Mouse (Mus musculus) MEL (cell line): Measurements from ENCODE around the gene Dcbld1.

Experiments used
- BHLHE40 ChIP-seq: IDR thresholded peaks from 2 replicates; pipeline ENCODE4 v1.6.1; 2012; ENCODE audit warnings: low read depth, mild to moderate bottlenecking, inconsistent platforms, low read length, improper control_type of control experiment, borderline replicate concordance
- CTCF ChIP-seq, 3 experiments: IDR thresholded peaks in 2 of 3; conservative IDR thresholded peaks in 1 of 3; 2 replicates each; pipeline ENCODE4 v1.5.1; 2011 to 2012; ENCODE audit warnings: low read length in 3 of 3, low read depth in 2 of 3, mild to moderate bottlenecking in 2 of 3, improper control_type of control experiment in 1 of 3, inconsistent platforms in 1 of 3, mixed read lengths in 1 of 3, moderate library complexity in 1 of 3; ENCODE audit not compliant: control insufficient read depth in 1 of 3, insufficient read depth in 1 of 3, poor library complexity in 1 of 3, severe bottlenecking in 1 of 3
- EP300 ChIP-seq, 2 experiments: IDR thresholded peaks; 2 replicates each; pipeline ENCODE4 v1.6.1; 2011; ENCODE audit warnings: improper control_type of control experiment in 2 of 2, low read length in 2 of 2, low read depth in 1 of 2, mild to moderate bottlenecking in 1 of 2
- GATA1 ChIP-seq: IDR thresholded peaks from 2 replicates; pipeline ENCODE4 v1.6.1; 2011; ENCODE audit warnings: low read depth, low read length, improper control_type of control experiment
- JUND ChIP-seq: IDR thresholded peaks from 2 replicates; pipeline ENCODE4 v1.6.1; 2011; ENCODE audit warnings: low read depth, mild to moderate bottlenecking, improper control_type of control experiment, low read length
- NRF1 ChIP-seq: IDR thresholded peaks from 2 replicates; pipeline ENCODE4 v1.6.1; 2014; ENCODE audit warnings: low read depth, mild to moderate bottlenecking, inconsistent platforms, low read length, improper control_type of control experiment, moderate library complexity; ENCODE audit not compliant: poor library complexity, insufficient read depth, severe bottlenecking
- POLR2A ChIP-seq, 2 experiments: IDR thresholded peaks; 2 replicates each; pipeline ENCODE4 v1.6.1; 2011 to 2012; ENCODE audit warnings: low read length in 2 of 2, mild to moderate bottlenecking in 2 of 2, control low read depth in 1 of 2, improper control_type of control experiment in 1 of 2, low read depth in 1 of 2, moderate library complexity in 1 of 2; ENCODE audit not compliant: control insufficient read depth in 1 of 2, insufficient read depth in 1 of 2, poor library complexity in 1 of 2
- TAL1 ChIP-seq: IDR thresholded peaks from 2 replicates; pipeline ENCODE4 v1.6.1; 2012; ENCODE audit warnings: mild to moderate bottlenecking, inconsistent platforms, low read length, moderate library complexity, mixed read lengths
- USF1 ChIP-seq: IDR thresholded peaks from 2 replicates; pipeline ENCODE4 v1.6.1; 2014; ENCODE audit warnings: low read depth, mild to moderate bottlenecking, inconsistent platforms, low read length, improper control_type of control experiment, moderate library complexity
- USF2 ChIP-seq, 2 experiments: IDR thresholded peaks; 2 replicates each; pipeline ENCODE4 v1.6.1; 2011 to 2012; ENCODE audit warnings: improper control_type of control experiment in 2 of 2, low read length in 2 of 2, borderline replicate concordance in 1 of 2, inconsistent platforms in 1 of 2, low read depth in 1 of 2, mild to moderate bottlenecking in 1 of 2; ENCODE audit not compliant: insufficient read depth in 1 of 2
- ZC3H11A ChIP-seq: IDR thresholded peaks from 2 replicates; pipeline ENCODE4 v1.6.1; 2012; ENCODE audit warnings: low read depth, mild to moderate bottlenecking, inconsistent platforms, low read length, improper control_type of control experiment
- ZKSCAN1 ChIP-seq: IDR thresholded peaks from 2 replicates; pipeline ENCODE4 v1.6.1; 2012; ENCODE audit warnings: low read depth, mild to moderate bottlenecking, inconsistent platforms, low read length, improper control_type of control experiment, moderate library complexity
- ZNF384 ChIP-seq: IDR thresholded peaks from 2 replicates; pipeline ENCODE4 v1.6.1; 2012; ENCODE audit warnings: low read depth, mild to moderate bottlenecking, inconsistent platforms, low read length, improper control_type of control experiment

GRCm38 (mm10) chr10:52276579-52276978, 43.2 kb downstream of the Dcbld1 start:
- TF ChIP-seq BHLHE40 (no peak), USF1 (no peak), CTCF (IDR thresholded peaks at IDR 0.05 in 2 of 3, conservative IDR thresholded peaks at IDR 0.05 in 1 of 3; ENCODE audit: control insufficient read depth in 1 of 3, insufficient read depth in 1 of 3, low read depth in 2 of 3, low read length in 3 of 3, poor library complexity in 1 of 3, severe bottlenecking in 1 of 3) (no peak), EP300 (IDR thresholded peaks at IDR 0.05; ENCODE audit: low read depth in 1 of 2, low read length in 2 of 2) (no peak), ZKSCAN1 (no peak), TAL1 (no peak), GATA1 (no peak), USF2 (IDR thresholded peaks at IDR 0.05; ENCODE audit: borderline replicate concordance in 1 of 2, insufficient read depth in 1 of 2, low read depth in 1 of 2, low read length in 2 of 2) (no peak), ZNF384 (no peak), NRF1 (no peak), JUND (no peak), POLR2A (IDR thresholded peaks at IDR 0.05; ENCODE audit: control insufficient read depth in 1 of 2, insufficient read depth in 1 of 2, low read depth in 1 of 2, low read length in 2 of 2, poor library complexity in 1 of 2) (no peak), ZC3H11A (no peak)
